Mouse (Mus musculus): ENCODE results near the gene Slc36a1. TPM values are rescaled to one million over a fixed set of nuclear protein-coding genes. Genes with fewer than 3 reads are reported as not detected.
A peak's percentile ranks its signal among the peaks of the same experiment; 100 is the strongest.

Gene Slc36a1
- 3.1 and 3.6 TPM in 2 replicates for polyA plus RNA-seq (2014; fragmentation: Nextera tagmentation; extraction: Ambion mirVana)

DNA sequence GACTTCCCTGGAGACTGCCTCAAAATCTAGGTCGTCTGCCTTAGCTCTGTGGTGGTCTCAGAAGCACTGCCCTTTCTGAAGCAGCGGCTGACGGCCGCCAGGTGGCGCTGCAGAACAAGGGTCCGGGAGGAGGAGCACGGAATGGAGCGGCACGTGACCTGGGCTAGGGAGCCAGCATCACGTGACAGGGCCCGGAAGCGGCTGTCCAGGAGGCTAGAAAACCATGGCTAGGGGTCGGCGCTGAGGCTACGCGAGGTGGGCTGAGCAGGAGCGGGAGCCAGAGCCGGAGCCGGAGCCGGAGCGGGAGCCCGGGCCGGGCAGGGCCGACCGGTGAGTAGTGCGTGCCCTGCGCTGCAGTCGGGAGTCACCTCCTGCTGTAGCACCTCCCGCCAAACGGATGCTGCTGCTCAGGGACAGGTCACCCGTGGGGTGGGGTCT, at the start of gene Slc36a1:
Slc36a1 (plus strand) TSS at position 192 of the 438 bp plus-strand sequence.
- Histone ChIP-seq H3K27me3 (ENCODE audit: control insufficient read depth, insufficient read depth, low read length) (no peaks in the 10 kb centered on the region), H3K9me3 (ENCODE audit: control insufficient read depth, low read length) (no peaks in the 10 kb centered on the region), H3K9ac (replicated peaks; ENCODE audit: low read length) (peak within 1 kb of the TSS; percentile 81), H3K4me3 (replicated peaks; ENCODE audit: low read depth, low read length) (peak within 1 kb of the TSS; percentile 76), H3K4me2 (ENCODE audit: low read length) (peak within 1 kb of the TSS; percentile 99), H3K4me1 (ENCODE audit: control insufficient read depth, insufficient read depth, low read length) (peaks cover 15% of the 10 kb centered on the region; the same call in 1 of the 2 replicates), H3K36me3 (ENCODE audit: control insufficient read depth, insufficient read depth, low read length) (no peaks in the 10 kb centered on the region), H3K27ac (replicated peaks; ENCODE audit: low read depth, low read length) (peak within 1 kb of the TSS; percentile 41; the same call in 1 of the 2 replicates)
- WGBS = under 1% methylated on average over 31 of the region's 31 CpGs
- DNase-seq (peak; percentile 98), ATAC-seq (ENCODE audit: low FRiP score, low TSS enrichment) (peak; percentile 93)

DNA sequence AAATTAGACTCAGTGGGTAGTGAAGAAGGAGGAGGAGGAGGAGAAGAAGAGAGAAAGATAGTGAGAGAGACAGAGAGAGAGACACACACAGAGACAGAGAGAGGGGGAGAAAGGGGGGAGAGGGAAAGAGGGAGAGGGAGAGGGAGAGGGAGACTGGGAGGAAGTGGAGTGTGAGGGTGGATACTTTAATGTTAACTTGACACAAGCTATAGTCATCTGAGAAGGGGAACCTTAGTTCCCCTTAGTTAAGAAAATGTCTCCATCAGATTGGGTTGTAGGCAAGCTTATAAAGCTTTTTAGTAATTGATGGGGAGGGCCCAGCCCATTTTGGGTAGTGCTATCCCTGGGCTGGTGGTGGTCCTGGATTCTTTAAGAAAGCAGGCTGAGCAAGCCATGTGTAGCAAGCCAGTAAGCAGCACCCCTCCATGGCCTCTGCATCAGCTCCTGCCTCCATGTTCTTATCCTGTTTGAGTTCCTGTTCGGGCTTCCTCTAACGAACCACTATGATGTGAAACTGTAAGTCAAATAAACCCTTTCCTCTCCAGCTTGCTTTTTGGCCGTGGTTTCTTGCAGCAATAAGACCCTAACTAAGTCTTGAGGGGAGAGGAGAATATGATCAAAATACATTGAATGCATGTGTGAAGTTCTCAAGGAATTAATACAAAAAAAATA, 49.6 kb upstream of the Slc36a1 start:
- Histone ChIP-seq H3K4me2 (ENCODE audit: low read length) (no peak overlapping the region), H3K9ac (replicated peaks; ENCODE audit: low read length) (no peak overlapping the region), H3K4me3 (replicated peaks; ENCODE audit: low read depth, low read length) (no peak overlapping the region), H3K9me3 (ENCODE audit: control insufficient read depth, low read length) (no peaks in the 10 kb centered on the region), H3K27me3 (ENCODE audit: control insufficient read depth, insufficient read depth, low read length) (no peaks in the 10 kb centered on the region), H3K36me3 (ENCODE audit: control insufficient read depth, insufficient read depth, low read length) (no peaks in the 10 kb centered on the region), H3K27ac (replicated peaks; ENCODE audit: low read depth, low read length) (no peak overlapping the region), H3K4me1 (ENCODE audit: control insufficient read depth, insufficient read depth, low read length) (no peaks in the 10 kb centered on the region)
- DNase-seq = no peak
- 83% methylated on average over 3 of the region's 3 CpGs for WGBS
- ATAC-seq (ENCODE audit: low FRiP score, low TSS enrichment) = no peak

DNA sequence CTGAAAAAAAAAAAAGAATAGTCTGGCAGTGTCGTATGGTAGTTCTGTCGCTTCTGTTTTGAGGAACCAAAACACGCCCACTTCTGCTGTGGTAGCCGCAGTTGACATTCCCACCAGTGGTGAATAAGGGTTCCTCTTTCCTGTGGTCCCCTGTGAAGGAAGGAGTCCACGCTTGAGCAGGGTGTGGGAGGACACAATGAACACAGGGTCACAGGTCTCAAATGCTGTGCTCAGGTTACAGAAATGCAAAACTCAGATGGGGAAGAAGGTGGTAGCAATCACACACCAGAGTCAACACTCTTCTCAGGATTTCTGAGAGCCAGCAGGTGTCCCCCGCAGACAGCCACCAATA, 49.1 kb upstream of the Slc36a1 start:
- ATAC-seq (ENCODE audit: low FRiP score, low TSS enrichment) = no peak
- Histone ChIP-seq H3K9me3 (ENCODE audit: control insufficient read depth, low read length) (no peaks in the 10 kb centered on the region), H3K4me3 (replicated peaks; ENCODE audit: low read depth, low read length) (no peak overlapping the region), H3K27ac (replicated peaks; ENCODE audit: low read depth, low read length) (no peak overlapping the region), H3K4me2 (ENCODE audit: low read length) (no peak overlapping the region), H3K36me3 (ENCODE audit: control insufficient read depth, insufficient read depth, low read length) (no peaks in the 10 kb centered on the region), H3K9ac (replicated peaks; ENCODE audit: low read length) (no peak overlapping the region), H3K27me3 (ENCODE audit: control insufficient read depth, insufficient read depth, low read length) (no peaks in the 10 kb centered on the region), H3K4me1 (ENCODE audit: control insufficient read depth, insufficient read depth, low read length) (no peaks in the 10 kb centered on the region)
- DNase-seq = no peak
- WGBS = 82% methylated on average over 6 of the region's 6 CpGs

DNA sequence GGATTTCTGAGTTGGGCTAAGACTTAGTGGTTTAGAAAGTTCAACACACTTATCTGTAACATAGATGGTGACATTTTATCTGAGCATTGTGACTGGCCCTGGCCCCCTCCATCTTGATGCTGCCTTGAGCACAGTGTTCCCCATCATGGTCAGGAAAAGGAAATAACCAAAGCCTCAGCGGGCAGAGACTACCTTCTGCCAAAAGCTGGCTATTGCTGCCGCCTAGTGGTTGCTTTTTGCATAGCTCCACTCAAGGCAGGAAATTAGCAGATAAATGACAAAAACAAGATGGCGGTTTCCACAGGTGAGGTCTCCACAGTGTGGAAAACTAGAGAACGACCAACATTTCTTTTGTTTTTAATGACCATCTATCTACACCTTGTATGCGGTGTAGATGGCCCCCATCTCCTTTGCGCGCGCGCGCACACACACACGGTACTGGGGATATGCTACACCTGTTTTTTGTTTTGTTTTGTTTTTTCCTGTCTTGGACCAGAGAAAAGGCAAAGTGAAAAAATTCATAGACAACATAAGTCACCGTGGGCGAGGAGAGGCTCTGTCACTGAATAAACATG, 45.3 kb upstream of the Slc36a1 start:
- no peaks in the 10 kb centered on the region for H3K4me1 ChIP-seq (ENCODE audit: control insufficient read depth, insufficient read depth, low read length)
- H3K27me3 ChIP-seq (ENCODE audit: control insufficient read depth, insufficient read depth, low read length) = no peaks in the 10 kb centered on the region
- H3K36me3 ChIP-seq (ENCODE audit: control insufficient read depth, insufficient read depth, low read length) = no peaks in the 10 kb centered on the region
- H3K9me3 ChIP-seq (ENCODE audit: control insufficient read depth, low read length) = no peaks in the 10 kb centered on the region
- H3K9ac ChIP-seq (replicated peaks; ENCODE audit: low read length) = no peak overlapping the region
- no peak for ATAC-seq (ENCODE audit: low FRiP score, low TSS enrichment)
- peak; percentile 80 for DNase-seq
- 51% methylated on average over 13 of the region's 13 CpGs for WGBS
- H3K27ac ChIP-seq (replicated peaks; ENCODE audit: low read depth, low read length) = no peak overlapping the region
- no peak overlapping the region for H3K4me2 ChIP-seq (ENCODE audit: low read length)
- no peak overlapping the region for H3K4me3 ChIP-seq (replicated peaks; ENCODE audit: low read depth, low read length)

DNA sequence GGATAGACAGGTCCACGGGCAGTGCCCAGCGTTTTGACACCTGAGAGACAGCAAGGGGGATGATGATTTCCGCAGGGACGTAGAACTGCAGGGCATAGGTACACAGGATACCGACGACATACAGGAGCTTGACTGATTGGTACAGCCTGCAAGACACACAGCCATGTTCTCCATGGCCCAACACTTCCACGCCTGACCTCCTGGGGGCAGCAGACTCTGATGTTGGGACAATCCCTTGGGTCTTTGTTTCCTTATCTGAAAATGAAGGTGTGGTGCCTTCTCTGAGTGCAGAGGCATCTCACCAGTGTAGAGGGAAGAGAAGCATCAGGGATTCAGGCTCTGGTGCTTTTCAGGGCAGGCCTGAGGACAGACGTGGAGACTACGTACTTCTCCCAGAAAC, 41.5 kb upstream of the Slc36a1 start:
- ATAC-seq (ENCODE audit: low FRiP score, low TSS enrichment) = no peak

DNA sequence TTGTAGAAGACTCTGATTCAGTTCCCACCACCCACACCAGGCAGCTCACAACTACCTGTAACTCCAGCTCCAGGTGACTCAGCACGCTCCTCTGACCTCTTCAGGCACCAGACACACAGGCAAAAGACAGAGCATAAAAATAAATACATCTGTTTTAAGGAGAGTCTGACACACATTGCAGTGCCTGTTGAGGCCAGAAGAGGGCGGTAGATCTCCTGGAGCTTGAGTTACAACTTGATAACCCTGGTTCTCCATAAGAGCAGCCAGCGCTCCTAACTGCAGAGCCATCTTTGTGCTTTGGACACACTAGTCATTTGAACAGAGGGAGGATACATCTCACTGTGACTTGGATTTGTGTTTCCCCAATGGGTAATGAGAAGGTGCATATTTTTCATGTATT, 39.4 kb upstream of the Slc36a1 start:
- H3K4me3 ChIP-seq (replicated peaks; ENCODE audit: low read depth, low read length) = no peak overlapping the region
- no peak overlapping the region for H3K4me2 ChIP-seq (ENCODE audit: low read length)
- peak; percentile 5 for DNase-seq
- WGBS = 53% methylated on average over 3 of the region's 3 CpGs
- H3K27me3 ChIP-seq (ENCODE audit: control insufficient read depth, insufficient read depth, low read length) = no peaks in the 10 kb centered on the region
- H3K9ac ChIP-seq (replicated peaks; ENCODE audit: low read length) = no peak overlapping the region
- H3K9me3 ChIP-seq (ENCODE audit: control insufficient read depth, low read length) = no peaks in the 10 kb centered on the region
- no peaks in the 10 kb centered on the region for H3K36me3 ChIP-seq (ENCODE audit: control insufficient read depth, insufficient read depth, low read length)
- no peak for ATAC-seq (ENCODE audit: low FRiP score, low TSS enrichment)
- H3K27ac ChIP-seq (replicated peaks; ENCODE audit: low read depth, low read length) = no peak overlapping the region
- no peaks in the 10 kb centered on the region for H3K4me1 ChIP-seq (ENCODE audit: control insufficient read depth, insufficient read depth, low read length)

More for the DNA sequence above, 41.5 kb upstream of the Slc36a1 start:
- Histone ChIP-seq H3K9ac (replicated peaks; ENCODE audit: low read length) (no peak overlapping the region), H3K4me1 (ENCODE audit: control insufficient read depth, insufficient read depth, low read length) (no peaks in the 10 kb centered on the region), H3K9me3 (ENCODE audit: control insufficient read depth, low read length) (no peaks in the 10 kb centered on the region), H3K27ac (replicated peaks; ENCODE audit: low read depth, low read length) (no peak overlapping the region), H3K4me3 (replicated peaks; ENCODE audit: low read depth, low read length) (no peak overlapping the region), H3K27me3 (ENCODE audit: control insufficient read depth, insufficient read depth, low read length) (no peaks in the 10 kb centered on the region), H3K36me3 (ENCODE audit: control insufficient read depth, insufficient read depth, low read length) (no peaks in the 10 kb centered on the region), H3K4me2 (ENCODE audit: low read length) (no peak overlapping the region)
- DNase-seq = peak; percentile 32
- WGBS = 57% methylated on average over 9 of the region's 9 CpGs

DNA sequence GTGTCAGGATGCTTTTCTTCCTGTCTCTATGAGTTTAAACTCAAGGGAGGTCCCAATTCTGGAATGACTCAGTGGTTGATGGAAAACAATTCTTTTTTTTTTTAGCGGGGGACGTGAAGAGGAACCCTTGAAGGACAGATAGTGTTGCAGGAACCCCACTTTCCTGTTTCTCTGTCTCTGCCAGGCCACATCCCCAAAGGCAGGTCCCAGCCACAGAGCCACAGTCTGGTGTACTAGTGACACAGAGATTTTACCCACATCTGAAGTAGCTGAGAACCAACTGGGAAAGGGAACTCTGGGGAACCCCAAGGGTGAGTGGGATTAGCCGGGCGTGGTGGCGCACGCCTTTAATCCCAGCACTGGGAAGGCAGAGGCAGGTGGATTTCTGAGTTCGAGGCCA, 38.4 kb upstream of the Slc36a1 start:
- WGBS = 92% methylated on average over 7 of the region's 7 CpGs
- Histone ChIP-seq H3K4me2 (ENCODE audit: low read length) (no peak overlapping the region), H3K4me1 (ENCODE audit: control insufficient read depth, insufficient read depth, low read length) (no peaks in the 10 kb centered on the region), H3K27ac (replicated peaks; ENCODE audit: low read depth, low read length) (no peak overlapping the region), H3K4me3 (replicated peaks; ENCODE audit: low read depth, low read length) (no peak overlapping the region), H3K36me3 (ENCODE audit: control insufficient read depth, insufficient read depth, low read length) (no peaks in the 10 kb centered on the region), H3K9me3 (ENCODE audit: control insufficient read depth, low read length) (no peaks in the 10 kb centered on the region), H3K27me3 (ENCODE audit: control insufficient read depth, insufficient read depth, low read length) (no peaks in the 10 kb centered on the region), H3K9ac (replicated peaks; ENCODE audit: low read length) (no peak overlapping the region)
- ATAC-seq (ENCODE audit: low FRiP score, low TSS enrichment) (no peak), DNase-seq (no peak)

DNA sequence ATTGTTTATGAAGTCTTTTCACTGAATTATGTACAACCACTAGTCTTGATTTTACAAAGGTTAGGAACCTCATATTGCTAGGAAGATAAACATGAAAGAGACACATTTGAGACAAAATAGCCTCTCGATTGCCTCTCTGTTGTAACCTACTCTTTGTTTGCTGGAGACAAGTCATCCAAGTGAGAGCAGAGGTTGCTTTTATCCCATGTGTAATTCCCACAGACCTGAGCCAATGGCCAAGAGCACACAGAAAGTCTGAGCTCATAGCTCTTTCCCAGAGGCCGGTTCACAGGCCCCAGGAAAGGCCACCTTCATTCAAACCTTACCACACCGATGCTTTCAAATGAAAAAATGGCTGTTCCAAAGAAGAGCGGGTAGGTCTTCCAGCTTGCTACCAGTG, 35.6 kb upstream of the Slc36a1 start:
- 89% methylated on average over 4 of the region's 4 CpGs for WGBS
- ATAC-seq (ENCODE audit: low FRiP score, low TSS enrichment) (no peak), DNase-seq (no peak)
- Histone ChIP-seq H3K4me2 (ENCODE audit: low read length) (no peak overlapping the region), H3K36me3 (ENCODE audit: control insufficient read depth, insufficient read depth, low read length) (no peaks in the 10 kb centered on the region), H3K9me3 (ENCODE audit: control insufficient read depth, low read length) (no peaks in the 10 kb centered on the region), H3K4me3 (replicated peaks; ENCODE audit: low read depth, low read length) (no peak overlapping the region), H3K27ac (replicated peaks; ENCODE audit: low read depth, low read length) (no peak overlapping the region), H3K9ac (replicated peaks; ENCODE audit: low read length) (no peak overlapping the region), H3K27me3 (ENCODE audit: control insufficient read depth, insufficient read depth, low read length) (no peaks in the 10 kb centered on the region), H3K4me1 (ENCODE audit: control insufficient read depth, insufficient read depth, low read length) (no peaks in the 10 kb centered on the region)

DNA sequence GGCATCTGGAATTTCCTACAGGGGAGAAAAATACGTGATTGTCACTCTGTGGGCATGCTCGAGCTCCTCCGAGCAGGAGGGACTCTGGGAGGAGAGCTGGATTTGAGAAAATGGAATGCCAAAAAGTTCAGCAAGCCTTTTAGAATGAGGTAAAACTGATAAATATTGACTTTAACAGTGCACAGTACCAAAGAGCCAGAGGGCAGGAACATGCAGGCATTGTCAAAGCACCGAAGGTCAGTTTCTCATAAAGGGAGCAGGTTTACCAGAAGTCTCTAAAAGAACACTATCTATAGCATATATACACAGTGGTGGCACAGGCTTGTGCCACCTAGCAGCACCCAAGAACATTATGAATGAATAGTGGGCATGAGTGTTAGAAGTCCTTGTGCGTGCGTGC, 35.2 kb upstream of the Slc36a1 start:
- Histone ChIP-seq H3K4me3 (replicated peaks; ENCODE audit: low read depth, low read length) (no peak overlapping the region), H3K9ac (replicated peaks; ENCODE audit: low read length) (no peak overlapping the region), H3K4me1 (ENCODE audit: control insufficient read depth, insufficient read depth, low read length) (no peaks in the 10 kb centered on the region), H3K9me3 (ENCODE audit: control insufficient read depth, low read length) (no peaks in the 10 kb centered on the region), H3K27ac (replicated peaks; ENCODE audit: low read depth, low read length) (no peak overlapping the region), H3K4me2 (ENCODE audit: low read length) (no peak overlapping the region), H3K36me3 (ENCODE audit: control insufficient read depth, insufficient read depth, low read length) (no peaks in the 10 kb centered on the region), H3K27me3 (ENCODE audit: control insufficient read depth, insufficient read depth, low read length) (no peaks in the 10 kb centered on the region)
- WGBS = 90% methylated on average over 6 of the region's 6 CpGs
- DNase-seq (no peak), ATAC-seq (ENCODE audit: low FRiP score, low TSS enrichment) (no peak)

All from midbrain, embryonic 14.5 days (tissue).